Mouse (Mus musculus) C2C12 (cell line): ENCODE data around the gene Adamtsl5.

Source experiments
- CTCF ChIP-seq: IDR thresholded peaks from one replicate; pipeline ENCODE4 v1.5.1; 2011; ENCODE audit not compliant: control insufficient read depth, insufficient read depth, insufficient read length
- MAX ChIP-seq: IDR thresholded peaks from one replicate; pipeline ENCODE4 v1.6.1; 2011; ENCODE audit warnings: mild to moderate bottlenecking, control low read depth
- MYOG ChIP-seq: IDR thresholded peaks from one replicate; pipeline ENCODE4 v1.6.1; 2011; ENCODE audit not compliant: control insufficient read depth, insufficient read length; ENCODE audit errors: extremely low read depth

DNA sequence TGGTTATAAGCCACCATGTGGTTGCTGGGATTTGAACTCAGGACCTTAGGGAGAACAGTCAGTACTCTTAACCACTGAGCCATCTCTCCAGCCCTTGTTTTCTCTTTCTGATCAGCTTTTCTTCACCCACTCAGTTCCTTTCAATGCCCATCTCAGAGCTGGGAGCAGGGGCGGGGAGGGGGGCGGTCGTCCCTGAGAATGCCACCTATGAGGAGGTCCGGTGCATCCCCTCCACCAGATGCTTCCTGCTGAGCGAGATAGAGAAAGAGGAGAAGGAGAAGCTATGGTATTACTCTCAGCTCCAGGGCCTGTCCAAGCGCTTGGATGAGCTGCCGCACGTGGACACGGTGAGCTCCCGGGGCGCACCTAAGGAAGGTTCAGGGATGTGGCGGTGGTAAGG lies 43.8 kb downstream of the Adamtsl5 start:
- no peak for TF ChIP-seq CTCF
- TF ChIP-seq MAX: no peak
- TF ChIP-seq MYOG: no peak
